Mouse (Mus musculus) E14TG2a.4 (cell line): ENCODE measurements at regions not wholly inside any gene's neighbourhood (a gene's known extent, or its start where the extent isn't known, plus 50 kb on each side); places are given as distances from the start of the nearest gene placed in this dataset.

Source experiments
- CTCF ChIP-seq: conservative IDR thresholded peaks from 2 replicates; pipeline ENCODE4 v1.5.1; 2014; ENCODE audit warnings: low read length
- POU5F1 ChIP-seq: IDR thresholded peaks from 2 replicates; pipeline ENCODE4 v1.6.1; 2014; ENCODE audit warnings: low read length, borderline replicate concordance

- TF ChIP-seq CTCF (no peak), POU5F1 (no peak)
Measured at GRCm38 (mm10) chr17:83936677-83937076, 88.9 kb upstream of the Haao start.
